19 mouse cellular contexts compared by ENCODE assay signal in genomic region chr14:60621076-60621475, GRCm38 (mm10). TPM values are rescaled to one million over a fixed set of nuclear protein-coding genes. Genes with fewer than 3 reads are reported as not detected.
DNase-seq lines count a peak whose midpoint lies in the region; ATAC-seq and TF ChIP-seq lines count a peak whose summit lies in the region.
"Had no signal": no experiment of that assay in that cellular context is flagged by ENCODE, and none has a peak within 500 bp of the region (broad histone marks: within the 10 kb centered on the region; RNA-seq: fewer than 3 reads in every experiment).

No protein-coding gene starts in this region.

- ATAC-seq in kidney, embryonic 15.5 days (replicated peaks; ENCODE audit: low FRiP score), result no peak
- ATAC-seq in kidney, embryonic 16.5 days (ENCODE audit: low FRiP score, low TSS enrichment), result no peak
- ATAC-seq in Patski, result peak; percentile 83
- ATAC-seq in stomach, postnatal 0 days (ENCODE audit: low FRiP score, low TSS enrichment), result peak; percentile 91
- ATAC-seq in midbrain, embryonic 16.5 days, result no peak
- ATAC-seq: forebrain, postnatal 0 days had no signal

- in situ Hi-C loops in Patski (cut with MboI; ENCODE audit: low pct_unique_long_range_greater_than_20kb), result no loop called here

- no peaks in the 10 kb centered on the region for H3K27me3 ChIP-seq in kidney, embryonic 15.5 days
- no peaks in the 10 kb centered on the region for H3K27me3 ChIP-seq in kidney, embryonic 16.5 days (ENCODE audit: insufficient read depth, low read length)
- no peaks in the 10 kb centered on the region for H3K27me3 ChIP-seq in Patski
- H3K27me3 ChIP-seq in stomach, postnatal 0 days (ENCODE audit: control insufficient read depth, insufficient read depth, low read length), result no peaks in the 10 kb centered on the region
- H3K27me3 ChIP-seq in heart, embryonic 10.5 days (ENCODE audit: insufficient read depth, poor library complexity, severe bottlenecking), result no peaks in the 10 kb centered on the region
- H3K27me3 ChIP-seq in midbrain, embryonic 16.5 days (ENCODE audit: control insufficient read depth, insufficient read depth, low read depth, low read length), result no peaks in the 10 kb centered on the region
- H3K27me3 ChIP-seq: heart, embryonic 13.5 days; midbrain, embryonic 12.5 days; neural tube, embryonic 12.5 days had no signal

- no peak for TF ChIP-seq EP300 in stomach, postnatal 0 days (optimal IDR thresholded peaks at IDR 0.05)

- no peak overlapping the region for H3K4me2 ChIP-seq in kidney, embryonic 15.5 days
- no peak overlapping the region for H3K4me2 ChIP-seq in kidney, embryonic 16.5 days (replicated peaks; ENCODE audit: low read depth, low read length)
- no peak overlapping the region for H3K4me2 ChIP-seq in stomach, postnatal 0 days (replicated peaks; ENCODE audit: low read depth)
- H3K4me2 ChIP-seq in midbrain, embryonic 16.5 days (ENCODE audit: low read length), result no peak overlapping the region
- H3K4me2 ChIP-seq: heart, embryonic 13.5 days; hindbrain, embryonic 14.5 days; liver, embryonic 15.5 days; midbrain, embryonic 12.5 days; neural tube, embryonic 12.5 days had no signal

- H3K27ac ChIP-seq in kidney, embryonic 15.5 days, result 0 out of 2 replicates have a peak overlapping the region, but pooled peaks have one; percentile 18
- H3K27ac ChIP-seq in kidney, embryonic 16.5 days (ENCODE audit: low read length), result no peak overlapping the region
- peak overlapping the region; percentile 76 for H3K27ac ChIP-seq in stomach, postnatal 0 days (replicated peaks)
- H3K27ac ChIP-seq in heart, embryonic 10.5 days, result no peak overlapping the region
- H3K27ac ChIP-seq in midbrain, embryonic 16.5 days (ENCODE audit: low read length), result no peak overlapping the region
- H3K27ac ChIP-seq: forebrain, embryonic 10.5 days; heart, embryonic 13.5 days; hindbrain, embryonic 14.5 days; liver, embryonic 15.5 days; midbrain, embryonic 12.5 days; neural tube, embryonic 12.5 days had no signal

- DNase-seq in Patski (ENCODE audit: low read depth, low spot score), result peak; percentile 51
- peak; percentile 58 for DNase-seq in lung, postnatal 10 days
- DNase-seq in stomach, postnatal 0 days (ENCODE audit: low spot score), result peak; percentile 61
- DNase-seq in heart, embryonic 10.5 days (ENCODE audit: low spot score), result no peak
- DNase-seq: cerebellum, adult 11-12 months; cerebellum, postnatal 14 days; embryo, embryonic 11 days; forebrain, postnatal 0 days; kidney, postnatal 10 days; layer of hippocampus, postnatal 36 days had no signal

- POLR2A ChIA-PET in Patski (lab: Charles Lee), result no interaction called here

- H3K36me3 ChIP-seq in kidney, embryonic 15.5 days, result no peaks in the 10 kb centered on the region
- H3K36me3 ChIP-seq in kidney, embryonic 16.5 days (ENCODE audit: insufficient read depth, low read length), result no peaks in the 10 kb centered on the region
- H3K36me3 ChIP-seq in stomach, postnatal 0 days (ENCODE audit: control insufficient read depth, insufficient read depth, low read length), result no peaks in the 10 kb centered on the region
- no peaks in the 10 kb centered on the region for H3K36me3 ChIP-seq in heart, embryonic 10.5 days
- no peaks in the 10 kb centered on the region for H3K36me3 ChIP-seq in midbrain, embryonic 16.5 days (ENCODE audit: control insufficient read depth, insufficient read depth, low read length)
- H3K36me3 ChIP-seq: heart, embryonic 13.5 days; liver, embryonic 15.5 days; midbrain, embryonic 12.5 days; neural tube, embryonic 12.5 days had no signal

- no peak for TF ChIP-seq CTCF in Patski (IDR thresholded peaks at IDR 0.05)
- TF ChIP-seq CTCF in stomach, postnatal 0 days (IDR thresholded peaks at IDR 0.05; ENCODE audit: low read depth), result no peak

- H3K4me3 ChIP-seq in kidney, embryonic 15.5 days (replicated peaks), result no peak overlapping the region
- no peak overlapping the region for H3K4me3 ChIP-seq in kidney, embryonic 16.5 days (ENCODE audit: low read length)
- no peak overlapping the region for H3K4me3 ChIP-seq in stomach, postnatal 0 days (ENCODE audit: low read depth, low read length)
- H3K4me3 ChIP-seq in heart, embryonic 10.5 days, result no peak overlapping the region
- H3K4me3 ChIP-seq in midbrain, embryonic 16.5 days (ENCODE audit: low read depth, low read length), result no peak overlapping the region
- H3K4me3 ChIP-seq: forebrain, embryonic 10.5 days; heart, embryonic 13.5 days; liver, embryonic 15.5 days; midbrain, embryonic 12.5 days; neural tube, embryonic 12.5 days had no signal

- WGBS in kidney, embryonic 15.5 days, result 64% methylated on average over 9 of the region's 9 CpGs
- 62% methylated on average over 9 of the region's 9 CpGs for WGBS in kidney, embryonic 16.5 days
- 20% methylated on average over 9 of the region's 9 CpGs for WGBS in stomach, postnatal 0 days
- 43% methylated on average over 9 of the region's 9 CpGs for WGBS in heart, embryonic 10.5 days
- WGBS in midbrain, embryonic 16.5 days, result 87% methylated on average over 9 of the region's 9 CpGs

- CTCF ChIA-PET in Patski (lab: Charles Lee), result interaction anchor here (1.4 kb wide), 1 partner anchor 11 kb away, joined by 3 read pairs; no protein-coding TSS in a partner anchor

- no peaks in the 10 kb centered on the region for H3K9me3 ChIP-seq in kidney, embryonic 15.5 days (replicated peaks)
- peaks cover 4% of the 10 kb centered on the region; the same call in 1 of the 2 replicates for H3K9me3 ChIP-seq in kidney, embryonic 16.5 days (ENCODE audit: low read length)
- no peaks in the 10 kb centered on the region for H3K9me3 ChIP-seq in stomach, postnatal 0 days (ENCODE audit: control insufficient read depth, low read length)
- H3K9me3 ChIP-seq in heart, embryonic 10.5 days, result no peaks in the 10 kb centered on the region
- peaks cover 6% of the 10 kb centered on the region; the same call in 1 of the 2 replicates for H3K9me3 ChIP-seq in midbrain, embryonic 16.5 days (replicated peaks; ENCODE audit: control insufficient read depth, low read length, poor library complexity, severe bottlenecking)
- H3K9me3 ChIP-seq: liver, embryonic 15.5 days had no signal

- H3K9ac ChIP-seq in kidney, embryonic 15.5 days, result no peak overlapping the region
- H3K9ac ChIP-seq in kidney, embryonic 16.5 days (replicated peaks; ENCODE audit: low read length), result no peak overlapping the region
- H3K9ac ChIP-seq in stomach, postnatal 0 days (ENCODE audit: low read length), result no peak overlapping the region
- no peak overlapping the region for H3K9ac ChIP-seq in midbrain, embryonic 16.5 days (ENCODE audit: low read depth, low read length)
- H3K9ac ChIP-seq: forebrain, postnatal 0 days; heart, embryonic 13.5 days; hindbrain, embryonic 14.5 days; liver, embryonic 15.5 days; midbrain, embryonic 12.5 days; neural tube, embryonic 12.5 days had no signal

- H3K4me1 ChIP-seq in kidney, embryonic 15.5 days, result 0 out of 2 replicates have a peak, but pooled peaks cover 6% of the 10 kb centered on the region
- H3K4me1 ChIP-seq in kidney, embryonic 16.5 days (ENCODE audit: insufficient read depth, low read length), result peaks cover 6% of the 10 kb centered on the region
- no peaks in the 10 kb centered on the region for H3K4me1 ChIP-seq in stomach, postnatal 0 days (replicated peaks; ENCODE audit: control insufficient read depth, insufficient read depth)
- H3K4me1 ChIP-seq in heart, embryonic 10.5 days, result 0 out of 2 replicates have a peak, but pooled peaks cover 5% of the 10 kb centered on the region
- no peaks in the 10 kb centered on the region for H3K4me1 ChIP-seq in midbrain, embryonic 16.5 days (ENCODE audit: control insufficient read depth, insufficient read depth, low read length)
- H3K4me1 ChIP-seq: liver, embryonic 15.5 days had no signal

RNA-seq across cellular contexts. Expression of gene Spata13, which starts 12.7 kb away (rescaled TPM):
- 55.1 and 64.4 TPM in 2 replicates for polyA plus RNA-seq in kidney, embryonic 15.5 days (2015; fragmentation: Nextera tagmentation; extraction: Ambion mirVana)
- 67.5 and 68.1 TPM in 2 replicates for polyA plus RNA-seq in kidney, embryonic 16.5 days (2015; fragmentation: Nextera tagmentation; extraction: Ambion mirVana)
- polyA plus RNA-seq in Patski (2021), result 2.9 TPM
- 11.2 and 12.2 TPM in 2 replicates for polyA plus RNA-seq in stomach, postnatal 0 days (2015; fragmentation: Nextera tagmentation; extraction: Ambion mirVana)
- polyA plus RNA-seq in heart, embryonic 10.5 days (2016; fragmentation: Nextera tagmentation; extraction: Ambion mirVana), result 21.2 and 24.7 TPM in 2 replicates
- polyA plus RNA-seq in midbrain, embryonic 16.5 days (2015; fragmentation: Nextera tagmentation; extraction: Ambion mirVana), result 18.4 and 24.0 TPM in 2 replicates

Comparison
In these comparisons a context has a peak if more than half of its experiments do, and no peak if none do; other contexts are left out.
1. H3K27ac ChIP-seq: peak in kidney, embryonic 15.5 days (single experiment) and stomach, postnatal 0 days (single experiment); none in kidney, embryonic 16.5 days (single experiment), heart, embryonic 10.5 days (single experiment) and midbrain, embryonic 16.5 days (single experiment).
2. ATAC-seq: peak in Patski (single experiment) and stomach, postnatal 0 days (single experiment); none in kidney, embryonic 15.5 days (single experiment), kidney, embryonic 16.5 days (single experiment) and midbrain, embryonic 16.5 days (single experiment).